Mouse (Mus musculus): ENCODE results near the gene Ddx52.

Gene Ddx52

GRCm38 (mm10) chr11:83968205-83968575, 26.3 kb downstream of the Ddx52 start:
- DNase-seq (ENCODE audit: extremely low spot score) = no peak

GRCm38 (mm10) chr11:83969040-83969439, 27.2 kb downstream of the Ddx52 start:
- no peak for DNase-seq (ENCODE audit: extremely low spot score)

GRCm38 (mm10) chr11:83974561-83975346, 32.9 kb downstream of the Ddx52 start:
- no peak for DNase-seq (ENCODE audit: extremely low spot score)

GRCm38 (mm10) chr11:83975488-83975887, 33.6 kb downstream of the Ddx52 start:
- DNase-seq (ENCODE audit: extremely low spot score) = no peak

- DNase-seq (ENCODE audit: extremely low spot score) = no peak
Measured at GRCm38 (mm10) chr11:83976236-83976977, 34.5 kb downstream of the Ddx52 start.

- no peak for DNase-seq (ENCODE audit: extremely low spot score)
Measured at GRCm38 (mm10) chr11:83977810-83978209, 35.9 kb downstream of the Ddx52 start.

- no peak for DNase-seq (ENCODE audit: extremely low spot score)
Measured at GRCm38 (mm10) chr11:83979992-83980391, 38.1 kb downstream of the Ddx52 start.

GRCm38 (mm10) chr11:83981338-83981737, 39.5 kb downstream of the Ddx52 start:
- DNase-seq (ENCODE audit: extremely low spot score) = no peak

GRCm38 (mm10) chr11:83991701-83992100, 49.8 kb downstream of the Ddx52 start:
- DNase-seq (ENCODE audit: extremely low spot score) = no peak

- DNase-seq (ENCODE audit: extremely low spot score) = no peak
Measured at GRCm38 (mm10) chr11:83993428-83993827, 51.6 kb downstream of the Ddx52 start.

GRCm38 (mm10) chr11:83994481-83994880, 52.6 kb downstream of the Ddx52 start:
- no peak for DNase-seq (ENCODE audit: extremely low spot score)

- DNase-seq (ENCODE audit: extremely low spot score) = no peak
Measured at GRCm38 (mm10) chr11:83995535-83995950, 53.7 kb downstream of the Ddx52 start.

- no peak for DNase-seq (ENCODE audit: extremely low spot score)
Measured at GRCm38 (mm10) chr11:83997171-83997868, 55.5 kb downstream of the Ddx52 start.

- DNase-seq (ENCODE audit: extremely low spot score) = no peak
Measured at GRCm38 (mm10) chr11:83998993-83999392, 57.1 kb downstream of the Ddx52 start.

- no peak for DNase-seq (ENCODE audit: extremely low spot score)
Measured at GRCm38 (mm10) chr11:83999411-83999915, 57.6 kb downstream of the Ddx52 start.

- DNase-seq (ENCODE audit: extremely low spot score) = no peak
Measured at GRCm38 (mm10) chr11:84001257-84001656, 59.4 kb downstream of the Ddx52 start.

- no peak for DNase-seq (ENCODE audit: extremely low spot score)
Measured at GRCm38 (mm10) chr11:84003986-84004385, 62.1 kb downstream of the Ddx52 start.

GRCm38 (mm10) chr11:84009001-84009400, 67.1 kb downstream of the Ddx52 start:
- DNase-seq (ENCODE audit: extremely low spot score) = no peak

- no peak for DNase-seq (ENCODE audit: extremely low spot score)
Measured at GRCm38 (mm10) chr11:84010411-84010810, 68.5 kb downstream of the Ddx52 start.

GRCm38 (mm10) chr11:84011050-84011449, 69.2 kb downstream of the Ddx52 start:
- peak; percentile 21 for DNase-seq (ENCODE audit: extremely low spot score)

- no peak for DNase-seq (ENCODE audit: extremely low spot score)
Measured at GRCm38 (mm10) chr11:84011576-84011975, 69.7 kb downstream of the Ddx52 start.

Measured in embryo, embryonic 9.5 days (tissue).